ENCODE assay signal across 11 mouse cellular contexts in genomic region chr5:89981627-89982026, GRCm38 (mm10).
DNase-seq lines count a peak whose midpoint lies in the region; ATAC-seq lines count a peak whose summit lies in the region.
"Had no signal": no experiment of that assay in that cellular context is flagged by ENCODE, and none has a peak within 500 bp of the region (broad histone marks: within the 10 kb centered on the region; RNA-seq: fewer than 3 reads in every experiment).

No protein-coding gene starts in this region.

- DNase-seq in adrenal gland, postnatal 14 days: peak; percentile 8
- no peak for DNase-seq in adrenal gland, adult 18-20 months (ENCODE audit: low spot score in 2 of 2)
- DNase-seq in kidney, adult 9 months: peak; percentile 27
- DNase-seq in kidney, postnatal 10 days: no peak
- DNase-seq in 416B (ENCODE audit: low read depth): peak; percentile 10
- no peak for DNase-seq in neural tube, embryonic 10.5 days (ENCODE audit: extremely low spot score, low spot score)
- no peak for DNase-seq in gastrocnemius, postnatal 4 days (ENCODE audit: low spot score in 2 of 2)
- DNase-seq: cerebellum, postnatal 25 days; kidney, postnatal 14 days had no signal

- peak; percentile 36; the same call in 1 of the 2 replicates for ATAC-seq in common myeloid progenitor, adult 5-6 weeks (replicated peaks; ENCODE audit: low read depth, poor library complexity, severe bottlenecking)
- ATAC-seq: forebrain, embryonic 16.5 days had no signal

Comparison
In these comparisons a context has a peak if more than half of its experiments do, and no peak if none do; other contexts are left out.
1. DNase-seq: peak in adrenal gland, postnatal 14 days (single experiment), kidney, adult 9 months (single experiment) and 416B (single experiment); none in adrenal gland, adult 18-20 months (0 of 2), kidney, postnatal 10 days (single experiment), neural tube, embryonic 10.5 days (single experiment) and gastrocnemius, postnatal 4 days (0 of 2).